Mouse (Mus musculus): ENCODE measurements at regions not wholly inside any gene's neighbourhood (a gene's known extent, or its start where the extent isn't known, plus 50 kb on each side); places are given as distances from the start of the nearest gene placed in this dataset.

DNA sequence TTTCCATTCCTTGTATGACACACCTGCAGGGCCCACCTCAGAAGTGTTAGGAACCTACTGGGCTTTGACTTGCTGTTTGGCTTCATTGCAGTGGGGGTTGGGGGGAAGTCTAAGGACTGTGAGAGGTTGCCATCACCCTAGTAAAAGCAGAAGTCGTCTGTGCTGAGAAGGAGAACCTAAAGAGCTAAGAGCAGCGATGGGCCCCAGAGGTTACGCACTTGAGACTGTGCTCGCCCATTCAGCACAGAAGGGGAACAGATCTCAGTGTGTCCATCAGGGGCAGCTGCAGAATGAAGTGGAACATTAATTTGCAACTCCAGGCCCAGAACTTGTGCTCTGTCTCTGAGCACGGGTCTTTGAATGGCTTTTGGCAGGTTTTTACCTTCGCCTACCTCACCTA is 267.5 kb upstream of the Cdyl start:
- Histone ChIP-seq H3K9me3 (no peaks in the 10 kb centered on the region), H3K36me3 (no peaks in the 10 kb centered on the region), H3K4me3 (no peak overlapping the region), H3K27ac (no peak overlapping the region), H3K27me3 (no peaks in the 10 kb centered on the region), H3K9ac (no peak overlapping the region), H3K4me1 (replicated peaks) (no peaks in the 10 kb centered on the region; the same call in 1 of the 2 replicates), H3K4me2 (no peak overlapping the region)
- ATAC-seq (ENCODE audit: low FRiP score) = no peak
- 85% methylated on average over 6 of the region's 6 CpGs for WGBS

DNA sequence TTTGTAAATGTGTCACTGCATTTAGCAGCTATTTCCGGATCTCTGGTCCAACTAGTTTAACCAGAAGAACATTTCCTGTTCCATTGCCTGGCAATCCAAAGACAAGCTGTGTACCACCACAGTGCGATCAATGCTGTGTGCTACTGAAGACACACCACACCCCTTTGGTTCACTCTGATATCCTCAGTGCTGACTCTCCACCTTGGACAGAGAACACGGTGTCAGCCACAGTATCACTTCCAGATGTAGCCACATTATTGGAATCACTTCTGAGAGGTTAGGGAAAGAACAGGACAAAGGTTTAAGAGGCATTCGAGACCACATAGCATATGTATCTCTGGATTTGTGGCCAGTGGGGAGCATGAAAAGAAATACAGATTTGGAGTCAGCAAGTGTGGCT is 264.4 kb upstream of the Cdyl start:
- Histone ChIP-seq H3K27ac (no peak overlapping the region), H3K27me3 (no peaks in the 10 kb centered on the region), H3K9me3 (no peaks in the 10 kb centered on the region), H3K4me3 (no peak overlapping the region), H3K4me2 (no peak overlapping the region), H3K4me1 (replicated peaks) (no peaks in the 10 kb centered on the region; the same call in 1 of the 2 replicates), H3K36me3 (no peaks in the 10 kb centered on the region), H3K9ac (no peak overlapping the region)
- WGBS = 73% methylated on average over 4 of the region's 4 CpGs
- no peak for ATAC-seq (ENCODE audit: low FRiP score)

DNA sequence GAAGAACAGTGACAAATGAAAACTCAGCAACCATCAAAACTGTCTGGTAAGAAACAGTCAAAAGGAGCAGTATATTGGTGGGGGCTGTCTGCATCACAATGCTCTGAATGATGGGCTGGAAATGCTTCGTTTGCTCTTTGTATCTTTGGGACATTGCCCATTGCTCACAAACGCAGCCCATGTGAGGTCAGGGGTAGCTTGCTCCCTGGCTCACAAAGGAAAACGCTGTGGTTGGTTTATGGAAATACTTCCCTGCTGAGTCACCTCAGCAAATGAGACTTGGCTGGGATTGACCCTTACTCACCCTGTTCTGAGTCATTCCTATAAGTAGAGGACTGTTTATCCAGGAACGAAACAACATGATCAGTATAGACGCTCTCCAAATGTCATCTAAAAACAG is 264.0 kb upstream of the Cdyl start:
- Histone ChIP-seq H3K36me3 (no peaks in the 10 kb centered on the region), H3K27me3 (no peaks in the 10 kb centered on the region), H3K9ac (no peak overlapping the region), H3K4me2 (no peak overlapping the region), H3K27ac (no peak overlapping the region), H3K4me1 (replicated peaks) (no peaks in the 10 kb centered on the region; the same call in 1 of the 2 replicates), H3K9me3 (no peaks in the 10 kb centered on the region), H3K4me3 (no peak overlapping the region)
- WGBS = 27% methylated on average over 5 of the region's 5 CpGs
- no peak for ATAC-seq (ENCODE audit: low FRiP score)

- ATAC-seq (ENCODE audit: low FRiP score) = no peak
- Histone ChIP-seq H3K9me3 (no peaks in the 10 kb centered on the region), H3K9ac (no peak overlapping the region), H3K27me3 (no peaks in the 10 kb centered on the region), H3K4me2 (no peak overlapping the region), H3K4me3 (no peak overlapping the region), H3K4me1 (replicated peaks) (no peaks in the 10 kb centered on the region; the same call in 1 of the 2 replicates), H3K27ac (no peak overlapping the region), H3K36me3 (no peaks in the 10 kb centered on the region)
- 91% methylated on average over 2 of the region's 2 CpGs for WGBS
These were observed 262.5 kb upstream of the Cdyl start for GRCm38 (mm10) chr13:35397166-35397565.

DNA sequence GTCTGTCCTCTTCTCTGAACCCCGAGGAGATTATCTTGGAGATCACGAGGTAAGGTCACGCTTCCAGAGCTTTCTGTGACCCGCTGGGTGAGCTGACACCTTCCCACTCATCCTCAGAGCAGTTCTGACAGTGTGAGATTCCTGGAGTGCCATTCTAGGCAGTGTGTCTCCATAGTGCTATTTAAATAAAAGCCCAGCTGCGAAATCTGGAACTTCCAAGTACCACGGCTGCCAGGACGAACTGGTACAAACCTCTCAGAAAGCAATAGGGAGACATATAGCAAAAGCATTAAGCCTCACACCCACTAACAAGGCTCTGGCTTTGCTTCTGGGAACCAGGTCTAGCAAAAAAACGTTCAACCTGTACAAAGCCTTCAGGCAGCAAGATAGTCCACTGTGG is 261.4 kb upstream of the Cdyl start:
- Histone ChIP-seq H3K4me2 (no peak overlapping the region), H3K27ac (no peak overlapping the region), H3K4me1 (replicated peaks) (no peaks in the 10 kb centered on the region; the same call in 1 of the 2 replicates), H3K36me3 (no peaks in the 10 kb centered on the region), H3K4me3 (no peak overlapping the region), H3K9ac (no peak overlapping the region), H3K9me3 (no peaks in the 10 kb centered on the region), H3K27me3 (no peaks in the 10 kb centered on the region)
- ATAC-seq (ENCODE audit: low FRiP score) = no peak
- WGBS = 71% methylated on average over 8 of the region's 8 CpGs

GRCm38 (mm10) chr13:35402856-35403255 is 256.8 kb upstream of the Cdyl start:
- 85% methylated on average over 2 of the region's 2 CpGs for WGBS
- no peaks in the 10 kb centered on the region for H3K9me3 ChIP-seq

GRCm38 (mm10) chr13:35404428-35404827 is 255.2 kb upstream of the Cdyl start:
- Histone ChIP-seq H3K27ac (no peak overlapping the region), H3K9me3 (no peaks in the 10 kb centered on the region), H3K27me3 (no peaks in the 10 kb centered on the region), H3K4me2 (no peak overlapping the region), H3K36me3 (no peaks in the 10 kb centered on the region), H3K4me1 (replicated peaks) (no peaks in the 10 kb centered on the region), H3K9ac (no peak overlapping the region), H3K4me3 (no peak overlapping the region)
- 91% methylated on average over 5 of the region's 5 CpGs for WGBS
- no peak for ATAC-seq (ENCODE audit: low FRiP score)

More at GRCm38 (mm10) chr13:35402856-35403255, 256.8 kb upstream of the Cdyl start:
- H3K4me1 ChIP-seq (replicated peaks) = no peaks in the 10 kb centered on the region
- ATAC-seq (ENCODE audit: low FRiP score) = no peak
- no peak overlapping the region for H3K4me2 ChIP-seq
- H3K36me3 ChIP-seq = no peaks in the 10 kb centered on the region
- H3K4me3 ChIP-seq = no peak overlapping the region
- no peak overlapping the region for H3K27ac ChIP-seq
- no peaks in the 10 kb centered on the region for H3K27me3 ChIP-seq
- H3K9ac ChIP-seq = no peak overlapping the region

- 76% methylated on average over 1 of the region's 1 CpGs for WGBS
These were observed 254.2 kb upstream of the Cdyl start for GRCm38 (mm10) chr13:35405384-35405783.

GRCm38 (mm10) chr13:35417500-35417899 is 242.1 kb upstream of the Cdyl start:
- no peak overlapping the region for H3K4me3 ChIP-seq
- no peak overlapping the region for H3K27ac ChIP-seq
- no peaks in the 10 kb centered on the region for H3K9me3 ChIP-seq
- WGBS = 92% methylated on average over 4 of the region's 4 CpGs
- no peak overlapping the region for H3K4me2 ChIP-seq
- no peaks in the 10 kb centered on the region for H3K27me3 ChIP-seq
- no peak for ATAC-seq (ENCODE audit: low FRiP score)
- no peaks in the 10 kb centered on the region for H3K36me3 ChIP-seq
- H3K4me1 ChIP-seq (replicated peaks) = no peaks in the 10 kb centered on the region
- no peak overlapping the region for H3K9ac ChIP-seq

More at GRCm38 (mm10) chr13:35405384-35405783, 254.2 kb upstream of the Cdyl start:
- H3K9me3 ChIP-seq = no peaks in the 10 kb centered on the region
- H3K4me1 ChIP-seq (replicated peaks) = no peaks in the 10 kb centered on the region
- H3K4me3 ChIP-seq = no peak overlapping the region
- no peak for ATAC-seq (ENCODE audit: low FRiP score)
- H3K9ac ChIP-seq = no peak overlapping the region
- H3K4me2 ChIP-seq = no peak overlapping the region
- no peaks in the 10 kb centered on the region for H3K36me3 ChIP-seq
- H3K27ac ChIP-seq = no peak overlapping the region
- no peaks in the 10 kb centered on the region for H3K27me3 ChIP-seq

GRCm38 (mm10) chr13:35420076-35420475 is 239.6 kb upstream of the Cdyl start:
- Histone ChIP-seq H3K4me3 (no peak overlapping the region), H3K4me2 (no peak overlapping the region), H3K27ac (no peak overlapping the region), H3K36me3 (no peaks in the 10 kb centered on the region), H3K9me3 (no peaks in the 10 kb centered on the region), H3K9ac (no peak overlapping the region), H3K27me3 (no peaks in the 10 kb centered on the region), H3K4me1 (replicated peaks) (no peaks in the 10 kb centered on the region)
- WGBS = 88% methylated on average over 3 of the region's 3 CpGs
- no peak for ATAC-seq (ENCODE audit: low FRiP score)

DNA sequence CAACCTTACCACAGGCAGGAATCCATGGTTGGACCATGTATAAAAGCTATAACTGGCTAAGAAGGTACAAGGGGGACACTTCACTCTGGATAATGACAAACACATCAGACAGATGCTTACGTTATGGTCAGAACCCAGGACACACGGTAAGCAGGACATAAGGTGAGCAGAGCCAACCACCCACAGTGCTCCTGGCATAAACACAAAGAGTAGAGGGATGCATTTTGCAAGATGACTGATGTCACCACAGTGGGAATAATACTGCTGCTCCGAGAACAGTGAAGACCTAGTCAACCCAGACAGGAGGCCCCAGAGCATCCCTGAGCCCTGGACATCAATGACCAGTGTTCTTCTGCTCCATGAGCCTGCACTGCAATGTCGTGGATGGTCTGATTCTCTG is 233.6 kb upstream of the Cdyl start:
- no peaks in the 10 kb centered on the region for H3K27me3 ChIP-seq
- H3K4me1 ChIP-seq (replicated peaks) = no peaks in the 10 kb centered on the region
- no peak overlapping the region for H3K4me3 ChIP-seq
- 81% methylated on average over 4 of the region's 4 CpGs for WGBS
- ATAC-seq (ENCODE audit: low FRiP score) = no peak
- no peak overlapping the region for H3K9ac ChIP-seq
- no peak overlapping the region for H3K4me2 ChIP-seq
- H3K9me3 ChIP-seq = no peaks in the 10 kb centered on the region
- H3K36me3 ChIP-seq = no peaks in the 10 kb centered on the region
- H3K27ac ChIP-seq = no peak overlapping the region

DNA sequence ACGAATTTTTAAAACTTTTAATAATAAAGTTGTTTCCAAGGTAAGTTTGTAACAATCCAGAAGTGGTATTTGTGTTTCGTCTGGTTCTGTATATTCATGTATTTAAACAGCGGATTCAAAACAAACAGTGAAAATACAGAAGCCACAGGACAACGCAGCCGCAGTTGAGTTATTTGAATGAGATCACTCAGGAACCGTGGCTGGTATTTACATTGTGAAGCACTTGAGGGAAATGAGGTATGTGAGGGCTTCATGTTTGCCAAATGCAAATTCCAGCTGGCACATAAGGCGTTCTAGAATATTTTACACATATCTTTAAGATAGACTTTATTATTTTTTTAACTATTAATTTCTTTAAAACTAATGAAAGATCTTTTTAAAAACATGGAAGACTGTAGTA is 224.5 kb upstream of the Cdyl start:
- Histone ChIP-seq H3K27ac (no peak overlapping the region), H3K9ac (no peak overlapping the region), H3K4me3 (no peak overlapping the region), H3K9me3 (no peaks in the 10 kb centered on the region), H3K4me2 (no peak overlapping the region), H3K4me1 (replicated peaks) (no peaks in the 10 kb centered on the region), H3K36me3 (no peaks in the 10 kb centered on the region), H3K27me3 (no peaks in the 10 kb centered on the region)
- ATAC-seq (ENCODE audit: low FRiP score) = no peak
- 71% methylated on average over 7 of the region's 7 CpGs for WGBS

DNA sequence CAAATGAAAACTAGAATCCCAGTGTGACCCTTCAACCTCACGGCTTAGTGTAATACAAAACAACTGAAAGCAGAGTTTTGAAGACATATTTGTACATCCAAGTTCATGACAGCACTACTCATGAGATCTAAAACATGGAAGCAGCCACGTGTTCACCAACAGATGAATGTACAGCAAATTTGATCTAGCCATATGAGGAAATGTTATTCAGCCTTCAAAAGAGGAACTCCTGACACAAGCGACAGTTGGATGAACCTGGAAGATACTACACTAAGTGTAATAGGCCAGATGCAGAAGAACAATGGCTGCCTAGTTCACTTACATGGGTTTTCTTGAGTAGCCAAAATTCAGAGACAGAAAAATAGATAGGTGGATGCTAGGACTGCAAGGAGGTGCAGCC is 212.0 kb upstream of the Cdyl start:
- H3K4me3 ChIP-seq = no peak overlapping the region
- H3K36me3 ChIP-seq = no peaks in the 10 kb centered on the region
- H3K4me2 ChIP-seq = no peak overlapping the region
- no peak overlapping the region for H3K9ac ChIP-seq
- 80% methylated on average over 3 of the region's 3 CpGs for WGBS
- H3K4me1 ChIP-seq (replicated peaks) = no peaks in the 10 kb centered on the region
- no peaks in the 10 kb centered on the region for H3K27me3 ChIP-seq
- H3K27ac ChIP-seq = no peak overlapping the region
- H3K9me3 ChIP-seq = no peaks in the 10 kb centered on the region
- ATAC-seq (ENCODE audit: low FRiP score) = no peak

DNA sequence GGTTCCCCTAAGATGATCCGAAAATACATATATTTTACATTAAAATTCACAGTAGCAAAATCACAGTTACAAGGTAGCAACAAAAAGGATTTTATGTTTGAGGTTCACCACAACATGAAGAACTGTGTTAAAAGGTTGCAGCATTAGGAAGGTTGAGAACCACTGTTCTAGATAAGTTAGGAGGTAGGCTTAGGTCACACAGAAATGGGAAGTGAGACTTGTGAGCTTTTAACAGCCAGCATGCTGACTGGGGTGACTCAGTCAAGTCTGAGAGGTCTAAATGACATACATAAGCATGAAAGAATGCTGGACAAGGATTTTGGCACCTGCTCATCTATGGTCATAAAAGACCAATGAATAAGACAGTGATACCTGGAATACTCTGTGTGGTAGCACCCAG is 207.2 kb upstream of the Cdyl start:
- Histone ChIP-seq H3K9me3 (no peaks in the 10 kb centered on the region), H3K4me1 (replicated peaks) (no peaks in the 10 kb centered on the region; the same call in 1 of the 2 replicates), H3K27me3 (no peaks in the 10 kb centered on the region), H3K27ac (no peak overlapping the region), H3K9ac (no peak overlapping the region), H3K4me3 (no peak overlapping the region), H3K4me2 (no peak overlapping the region), H3K36me3 (no peaks in the 10 kb centered on the region)
- ATAC-seq (ENCODE audit: low FRiP score) = no peak
- 100% methylated on average over 1 of the region's 1 CpGs for WGBS

All from hindbrain, embryonic 13.5 days (tissue).